ENCODE assay signal across 22 mouse cellular contexts in genomic region chr10:39158306-39158705, GRCm38 (mm10). TPM values are rescaled to one million over a fixed set of nuclear protein-coding genes. Genes with fewer than 3 reads are reported as not detected.
DNase-seq lines count a peak whose midpoint lies in the region; ATAC-seq and TF ChIP-seq lines count a peak whose summit lies in the region.
"Had no signal": no experiment of that assay in that cellular context is flagged by ENCODE, and none has a peak within 500 bp of the region (broad histone marks: within the 10 kb centered on the region; RNA-seq: fewer than 3 reads in every experiment).

No protein-coding gene starts in this region.

- no peak for DNase-seq in hindbrain, postnatal 0 days (ENCODE audit: low spot score)
- DNase-seq in midbrain, postnatal 0 days (ENCODE audit: low spot score) = no peak
- no peak for DNase-seq in frontal cortex, postnatal 10 days (ENCODE audit: low spot score in 2 of 2)
- DNase-seq: adrenal gland, postnatal 10 days; gastrocnemius, postnatal 36 days; heart, postnatal 10 days; lung, embryonic 14.5 days; lung, postnatal 4 days had no signal

- no peak overlapping the region for H3K4me2 ChIP-seq in hindbrain, postnatal 0 days (ENCODE audit: low read depth, low read length)
- H3K4me2 ChIP-seq in hindbrain, embryonic 13.5 days = no peak overlapping the region
- no peak overlapping the region for H3K4me2 ChIP-seq in midbrain, postnatal 0 days (ENCODE audit: low read depth, low read length, poor library complexity, severe bottlenecking)
- H3K4me2 ChIP-seq in midbrain, embryonic 15.5 days = no peak overlapping the region
- H3K4me2 ChIP-seq: embryonic facial prominence, embryonic 13.5 days; kidney, embryonic 15.5 days; lung, embryonic 14.5 days; midbrain, embryonic 12.5 days; neural tube, embryonic 13.5 days had no signal

- H3K4me3 ChIP-seq in hindbrain, postnatal 0 days (ENCODE audit: low read length) = no peak overlapping the region
- no peak overlapping the region for H3K4me3 ChIP-seq in hindbrain, embryonic 13.5 days
- H3K4me3 ChIP-seq in midbrain, postnatal 0 days (ENCODE audit: low read depth, low read length) = no peak overlapping the region
- no peak overlapping the region for H3K4me3 ChIP-seq in midbrain, embryonic 15.5 days
- no peak overlapping the region for H3K4me3 ChIP-seq in ES-Bruce4 (ENCODE audit: low read depth, low read length)
- H3K4me3 ChIP-seq: embryonic facial prominence, embryonic 13.5 days; heart, embryonic 10.5 days; kidney, embryonic 15.5 days; midbrain, embryonic 12.5 days; neural tube, embryonic 13.5 days had no signal

- no peaks in the 10 kb centered on the region for H3K27me3 ChIP-seq in hindbrain, postnatal 0 days (ENCODE audit: insufficient read depth, low read length)
- no peaks in the 10 kb centered on the region for H3K27me3 ChIP-seq in hindbrain, embryonic 13.5 days
- no peaks in the 10 kb centered on the region for H3K27me3 ChIP-seq in midbrain, postnatal 0 days (ENCODE audit: insufficient read depth, low read length)
- no peaks in the 10 kb centered on the region for H3K27me3 ChIP-seq in midbrain, embryonic 15.5 days (replicated peaks)
- H3K27me3 ChIP-seq in ES-Bruce4 (ENCODE audit: control insufficient read depth, insufficient read depth, low read length, poor library complexity, severe bottlenecking) = no peaks in the 10 kb centered on the region
- H3K27me3 ChIP-seq: CH12.LX; embryonic facial prominence, embryonic 13.5 days; kidney, embryonic 15.5 days; midbrain, embryonic 12.5 days; neural tube, embryonic 13.5 days had no signal

- WGBS in hindbrain, postnatal 0 days = 48% methylated on average over 12 of the region's 12 CpGs
- 59% methylated on average over 12 of the region's 12 CpGs for WGBS in hindbrain, embryonic 13.5 days
- WGBS in midbrain, postnatal 0 days = 64% methylated on average over 12 of the region's 12 CpGs
- WGBS in midbrain, embryonic 15.5 days = 54% methylated on average over 12 of the region's 12 CpGs

- H3K27ac ChIP-seq in hindbrain, postnatal 0 days = no peak overlapping the region
- H3K27ac ChIP-seq in hindbrain, embryonic 13.5 days = no peak overlapping the region
- H3K27ac ChIP-seq in midbrain, postnatal 0 days (ENCODE audit: low read depth, low read length) = no peak overlapping the region
- H3K27ac ChIP-seq in midbrain, embryonic 15.5 days = no peak overlapping the region
- no peak overlapping the region for H3K27ac ChIP-seq in ES-Bruce4 (ENCODE audit: insufficient read depth, low read length)
- H3K27ac ChIP-seq: embryonic facial prominence, embryonic 13.5 days; heart, embryonic 10.5 days; kidney, embryonic 15.5 days; midbrain, embryonic 12.5 days; neural tube, embryonic 13.5 days had no signal

- no peak for TF ChIP-seq EP300 in ES-Bruce4 (IDR thresholded peaks at IDR 0.05; ENCODE audit: insufficient read depth, low read depth, low read length)

- no peak overlapping the region for H3K9ac ChIP-seq in hindbrain, postnatal 0 days (replicated peaks; ENCODE audit: low read length)
- no peak overlapping the region for H3K9ac ChIP-seq in hindbrain, embryonic 13.5 days
- H3K9ac ChIP-seq in midbrain, postnatal 0 days (replicated peaks; ENCODE audit: low read length, poor library complexity, severe bottlenecking) = no peak overlapping the region
- no peak overlapping the region for H3K9ac ChIP-seq in midbrain, embryonic 15.5 days
- no peak overlapping the region for H3K9ac ChIP-seq in ES-Bruce4 (ENCODE audit: low read depth, poor library complexity, severe bottlenecking)
- H3K9ac ChIP-seq: embryonic facial prominence, embryonic 13.5 days; kidney, embryonic 15.5 days; lung, embryonic 14.5 days; midbrain, embryonic 12.5 days; neural tube, embryonic 13.5 days had no signal

- no peaks in the 10 kb centered on the region for H3K9me3 ChIP-seq in hindbrain, postnatal 0 days (ENCODE audit: low read length)
- H3K9me3 ChIP-seq in hindbrain, embryonic 13.5 days = no peaks in the 10 kb centered on the region
- no peaks in the 10 kb centered on the region for H3K9me3 ChIP-seq in midbrain, postnatal 0 days (ENCODE audit: low read length)
- no peaks in the 10 kb centered on the region for H3K9me3 ChIP-seq in midbrain, embryonic 15.5 days
- no peaks in the 10 kb centered on the region for H3K9me3 ChIP-seq in ES-Bruce4 (replicated peaks; ENCODE audit: control insufficient read depth, insufficient read depth, low read length, poor library complexity, severe bottlenecking)
- H3K9me3 ChIP-seq: embryonic facial prominence, embryonic 13.5 days; heart, embryonic 10.5 days; kidney, embryonic 15.5 days; midbrain, embryonic 12.5 days; neural tube, embryonic 13.5 days had no signal

- TF ChIP-seq CTCF in hindbrain, postnatal 0 days (IDR thresholded peaks at IDR 0.05; ENCODE audit: low read depth) = 0 out of 2 replicates have a peak, but pooled peaks have one; percentile 5
- TF ChIP-seq CTCF in midbrain, postnatal 0 days (IDR thresholded peaks at IDR 0.05) = 0 out of 2 replicates have a peak, but pooled peaks have one; percentile 20
- TF ChIP-seq CTCF in ES-Bruce4 (IDR thresholded peaks at IDR 0.05; ENCODE audit: low read depth, low read length) = peak; percentile 48

- H3K36me3 ChIP-seq in hindbrain, postnatal 0 days (ENCODE audit: insufficient read depth, low read length) = no peaks in the 10 kb centered on the region
- no peaks in the 10 kb centered on the region for H3K36me3 ChIP-seq in hindbrain, embryonic 13.5 days
- no peaks in the 10 kb centered on the region for H3K36me3 ChIP-seq in midbrain, postnatal 0 days (ENCODE audit: insufficient read depth, low read length)
- H3K36me3 ChIP-seq in midbrain, embryonic 15.5 days (replicated peaks) = no peaks in the 10 kb centered on the region
- H3K36me3 ChIP-seq in ES-Bruce4 (ENCODE audit: control insufficient read depth, insufficient read depth, low read length, poor library complexity, severe bottlenecking) = no peaks in the 10 kb centered on the region
- H3K36me3 ChIP-seq: embryonic facial prominence, embryonic 13.5 days; heart, embryonic 10.5 days; midbrain, embryonic 12.5 days had no signal

- H3K4me1 ChIP-seq in hindbrain, postnatal 0 days (ENCODE audit: insufficient read depth, low read length) = no peaks in the 10 kb centered on the region
- 0 out of 2 replicates have a peak, but pooled peaks cover 6% of the 10 kb centered on the region for H3K4me1 ChIP-seq in hindbrain, embryonic 13.5 days (replicated peaks)
- H3K4me1 ChIP-seq in midbrain, postnatal 0 days (ENCODE audit: insufficient read depth, low read length) = no peaks in the 10 kb centered on the region
- no peaks in the 10 kb centered on the region for H3K4me1 ChIP-seq in midbrain, embryonic 15.5 days
- H3K4me1 ChIP-seq in ES-Bruce4 (ENCODE audit: control insufficient read depth, insufficient read depth, low read length) = peaks cover 1% of the 10 kb centered on the region
- H3K4me1 ChIP-seq: heart, embryonic 10.5 days; midbrain, embryonic 12.5 days had no signal

- ATAC-seq in hindbrain, postnatal 0 days = no peak
- ATAC-seq in hindbrain, embryonic 13.5 days (ENCODE audit: low FRiP score) = no peak
- ATAC-seq in midbrain, postnatal 0 days (ENCODE audit: low FRiP score) = no peak
- no peak for ATAC-seq in midbrain, embryonic 15.5 days (replicated peaks)
- ATAC-seq in megakaryocyte-erythroid progenitor cell, adult 5-6 weeks (replicated peaks; ENCODE audit: low FRiP score, low TSS enrichment, poor library complexity, severe bottlenecking) = peak; percentile 43; the same call in 1 of the 2 replicates
- ATAC-seq: forebrain, embryonic 16.5 days; inflammation-experienced regulatory T-cells, adult 6 months had no signal

- no peak for TF ChIP-seq POLR2A in ES-Bruce4 (IDR thresholded peaks at IDR 0.05; ENCODE audit: insufficient read depth, low read length)

RNA-seq across cellular contexts. Expression of gene Ccn6, which starts 5.3 kb away (rescaled TPM):
- 0.65 and 2.0 TPM in 2 replicates for total RNA-seq in hindbrain, postnatal 0 days (2014; rRNA removed)
- polyA plus RNA-seq in hindbrain, postnatal 0 days (2015; fragmentation: Nextera tagmentation; extraction: Ambion mirVana) = 0.35 and 0.49 TPM in 2 replicates
- 0.41 and 0.44 TPM in 2 replicates for polyA plus RNA-seq in hindbrain, embryonic 13.5 days (2015; fragmentation: Nextera tagmentation; extraction: Ambion mirVana)
- total RNA-seq in midbrain, postnatal 0 days (2014; rRNA removed) = 0.38 and 0.93 TPM in 2 replicates
- 0.32 and 0.37 TPM in 2 replicates for polyA plus RNA-seq in midbrain, postnatal 0 days (2015; fragmentation: Nextera tagmentation; extraction: Ambion mirVana)
- 0.31 and 0.36 TPM in 2 replicates for polyA plus RNA-seq in midbrain, embryonic 15.5 days (2015; fragmentation: Nextera tagmentation; extraction: Ambion mirVana)
- polyA plus RNA-seq in ES-Bruce4 (2011; ENCODE audit: insufficient read depth, insufficient read length, low read depth, missing spikeins) = not detected in 2 replicates
- not detected in 2 replicates for total RNA-seq in megakaryocyte-erythroid progenitor cell, adult 5-6 weeks (2014; fragmentation: Nextera tagmentation)
- total RNA-seq in megakaryocyte-erythroid progenitor cell, adult 5-6 weeks (2017) = not detected in 2 replicates
- total RNA-seq: CH12.LX; gastrocnemius, postnatal 36 days; heart, postnatal 10 days had no signal
- polyA plus RNA-seq: large intestine, adult 2 months; testis, adult 2 months had no signal

RNA-seq across cellular contexts. Expression of gene Tube1, which starts 24.5 kb away (rescaled TPM):
- 3.3 and 3.8 TPM in 2 replicates for total RNA-seq in hindbrain, postnatal 0 days (2014; rRNA removed)
- polyA plus RNA-seq in hindbrain, postnatal 0 days (2015; fragmentation: Nextera tagmentation; extraction: Ambion mirVana) = 3.6 and 3.7 TPM in 2 replicates
- 9.6 and 10.4 TPM in 2 replicates for polyA plus RNA-seq in hindbrain, embryonic 13.5 days (2015; fragmentation: Nextera tagmentation; extraction: Ambion mirVana)
- total RNA-seq in midbrain, postnatal 0 days (2014; rRNA removed) = 7.6 and 8.6 TPM in 2 replicates
- polyA plus RNA-seq in midbrain, postnatal 0 days (2015; fragmentation: Nextera tagmentation; extraction: Ambion mirVana) = 2.4 and 3.6 TPM in 2 replicates
- polyA plus RNA-seq in midbrain, embryonic 15.5 days (2015; fragmentation: Nextera tagmentation; extraction: Ambion mirVana) = 9.2 TPM in 2 replicates
- polyA plus RNA-seq in ES-Bruce4 (2011; ENCODE audit: insufficient read depth, insufficient read length, low read depth, missing spikeins) = 24.6 and 25.6 TPM in 2 replicates
- 11.6 and 20.3 TPM in 2 replicates for total RNA-seq in megakaryocyte-erythroid progenitor cell, adult 5-6 weeks (2014; fragmentation: Nextera tagmentation)
- 11.0 and 16.3 TPM in 2 replicates for total RNA-seq in megakaryocyte-erythroid progenitor cell, adult 5-6 weeks (2017)

RNA-seq across cellular contexts. Expression of gene Fam229b, which starts 24.6 kb away (rescaled TPM):
- 18.0 and 22.8 TPM in 2 replicates for total RNA-seq in hindbrain, postnatal 0 days (2014; rRNA removed)
- polyA plus RNA-seq in hindbrain, postnatal 0 days (2015; fragmentation: Nextera tagmentation; extraction: Ambion mirVana) = 43.8 and 45.9 TPM in 2 replicates
- 32.7 and 34.8 TPM in 2 replicates for polyA plus RNA-seq in hindbrain, embryonic 13.5 days (2015; fragmentation: Nextera tagmentation; extraction: Ambion mirVana)
- 15.3 and 33.0 TPM in 2 replicates for total RNA-seq in midbrain, postnatal 0 days (2014; rRNA removed)
- polyA plus RNA-seq in midbrain, postnatal 0 days (2015; fragmentation: Nextera tagmentation; extraction: Ambion mirVana) = 44.4 and 44.6 TPM in 2 replicates
- polyA plus RNA-seq in midbrain, embryonic 15.5 days (2015; fragmentation: Nextera tagmentation; extraction: Ambion mirVana) = 31.4 and 34.3 TPM in 2 replicates
- polyA plus RNA-seq in ES-Bruce4 (2011; ENCODE audit: insufficient read depth, insufficient read length, low read depth, missing spikeins) = 3.5 and 4.5 TPM in 2 replicates
- 2.6 TPM in 1 of 2 replicates, not detected in the other for total RNA-seq in megakaryocyte-erythroid progenitor cell, adult 5-6 weeks (2014; fragmentation: Nextera tagmentation)
- not detected in 2 replicates for total RNA-seq in megakaryocyte-erythroid progenitor cell, adult 5-6 weeks (2017)
